Mouse (Mus musculus): Measurements from ENCODE around the gene Tacc2. TPM values are rescaled to one million over a fixed set of nuclear protein-coding genes. Genes with fewer than 3 reads are reported as not detected.
A peak's percentile ranks its signal among the peaks of the same experiment; 100 is the strongest.

Gene Tacc2
- total RNA-seq, 4 experiments from 2014 or later: 64.2 to 70.3 (median 68.0) TPM

GRCm38 (mm10) chr7:130678414-130678813 lies 101.2 kb downstream of the Tacc2 start:
- DNase-seq (ENCODE audit: low spot score in 2 of 2): no peak

- peak; percentile 55 to 91 for DNase-seq (ENCODE audit: low spot score in 2 of 2)
These were observed 104.6 kb downstream of the Tacc2 start for GRCm38 (mm10) chr7:130681798-130682197.

GRCm38 (mm10) chr7:130688601-130689000 lies 111.4 kb downstream of the Tacc2 start:
- no peak for DNase-seq (ENCODE audit: low spot score in 2 of 2)

- no peak for DNase-seq (ENCODE audit: low spot score in 2 of 2)
These were observed 113.6 kb downstream of the Tacc2 start for GRCm38 (mm10) chr7:130690869-130691268.

GRCm38 (mm10) chr7:130691931-130692330 lies 114.7 kb downstream of the Tacc2 start:
- no peak for DNase-seq (ENCODE audit: low spot score in 2 of 2)

GRCm38 (mm10) chr7:130692392-130692942 lies 115.2 kb downstream of the Tacc2 start:
- peak; percentile 59 to 75 for DNase-seq (ENCODE audit: low spot score in 2 of 2)

- peak; percentile 29 to 30 for DNase-seq (ENCODE audit: low spot score in 2 of 2)
These were observed 115.9 kb downstream of the Tacc2 start for GRCm38 (mm10) chr7:130692943-130693799.

GRCm38 (mm10) chr7:130693800-130694193 lies 116.6 kb downstream of the Tacc2 start:
- no peak for DNase-seq (ENCODE audit: low spot score in 2 of 2)

- DNase-seq (ENCODE audit: low spot score in 2 of 2): no peak
These were observed 118.6 kb downstream of the Tacc2 start for GRCm38 (mm10) chr7:130695669-130696338.

GRCm38 (mm10) chr7:130696347-130697234 lies 119.4 kb downstream of the Tacc2 start:
- peak in 1 of 2 experiments; percentile 32 for DNase-seq (ENCODE audit: low spot score in 2 of 2)

- DNase-seq (ENCODE audit: low spot score in 2 of 2): no peak
These were observed 121.2 kb downstream of the Tacc2 start for GRCm38 (mm10) chr7:130698480-130698879.

- DNase-seq (ENCODE audit: low spot score in 2 of 2): no peak
These were observed 124.1 kb downstream of the Tacc2 start for GRCm38 (mm10) chr7:130701336-130701735.

GRCm38 (mm10) chr7:130705230-130705629 lies 128.0 kb downstream of the Tacc2 start:
- no peak for DNase-seq (ENCODE audit: low spot score in 2 of 2)

- no peak for DNase-seq (ENCODE audit: low spot score in 2 of 2)
These were observed 131.7 kb downstream of the Tacc2 start for GRCm38 (mm10) chr7:130708940-130709339.

- no peak for DNase-seq (ENCODE audit: low spot score in 2 of 2)
These were observed 132.4 kb downstream of the Tacc2 start for GRCm38 (mm10) chr7:130709372-130710274.

GRCm38 (mm10) chr7:130711851-130712250 lies 134.6 kb downstream of the Tacc2 start:
- DNase-seq (ENCODE audit: low spot score in 2 of 2): no peak

- DNase-seq (ENCODE audit: low spot score in 2 of 2): no peak
These were observed 136.1 kb downstream of the Tacc2 start for GRCm38 (mm10) chr7:130713319-130713718.

- DNase-seq (ENCODE audit: low spot score in 2 of 2): no peak
These were observed 138.2 kb downstream of the Tacc2 start for GRCm38 (mm10) chr7:130715467-130715866.

- no peak for DNase-seq (ENCODE audit: low spot score in 2 of 2)
These were observed 139.1 kb downstream of the Tacc2 start for GRCm38 (mm10) chr7:130716341-130716740.

- no peak for DNase-seq (ENCODE audit: low spot score in 2 of 2)
These were observed 139.8 kb downstream of the Tacc2 start for GRCm38 (mm10) chr7:130716989-130717388.
